Mouse (Mus musculus): ENCODE data around the gene Prkce.

GRCm38 (mm10) chr17:86254285-86254684, 86.7 kb downstream of the Prkce start:
- TF ChIP-seq HCFC1 (IDR thresholded peaks at IDR 0.05; ENCODE audit: borderline replicate concordance, insufficient read depth, low read length) (no peak), ZNF384 (IDR thresholded peaks at IDR 0.05; ENCODE audit: low read depth, low read length) (no peak), CHD2 (IDR thresholded peaks at IDR 0.05; ENCODE audit: low read depth, low read length) (no peak), MAFK (IDR thresholded peaks at IDR 0.05; ENCODE audit: insufficient read depth, low read depth, low read length) (no peak)
